Mouse (Mus musculus): Measurements from ENCODE around the gene Sh3bgrl2.

Sh3bgrl2 gene

DNA sequence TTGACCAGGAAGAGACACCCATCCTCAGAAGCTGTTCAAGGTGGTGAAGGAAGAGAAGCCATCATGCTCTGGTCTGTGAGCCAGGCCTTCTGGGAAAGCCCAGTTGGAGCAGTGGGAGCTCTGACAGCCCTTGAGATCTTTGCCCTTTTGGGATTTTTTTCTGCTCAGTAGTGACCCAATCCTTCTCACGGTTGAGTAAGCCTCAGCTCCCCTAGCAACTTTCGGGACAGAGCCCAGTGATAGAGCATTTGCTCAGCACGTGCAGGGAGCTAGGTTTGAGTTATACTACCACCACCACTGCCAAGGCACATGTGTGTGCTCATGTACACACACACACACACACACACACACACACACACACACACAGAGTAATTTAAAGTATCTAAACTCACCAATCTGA is 131.5 kb downstream of the Sh3bgrl2 start:
- no peak for DNase-seq (ENCODE audit: low spot score)

DNA sequence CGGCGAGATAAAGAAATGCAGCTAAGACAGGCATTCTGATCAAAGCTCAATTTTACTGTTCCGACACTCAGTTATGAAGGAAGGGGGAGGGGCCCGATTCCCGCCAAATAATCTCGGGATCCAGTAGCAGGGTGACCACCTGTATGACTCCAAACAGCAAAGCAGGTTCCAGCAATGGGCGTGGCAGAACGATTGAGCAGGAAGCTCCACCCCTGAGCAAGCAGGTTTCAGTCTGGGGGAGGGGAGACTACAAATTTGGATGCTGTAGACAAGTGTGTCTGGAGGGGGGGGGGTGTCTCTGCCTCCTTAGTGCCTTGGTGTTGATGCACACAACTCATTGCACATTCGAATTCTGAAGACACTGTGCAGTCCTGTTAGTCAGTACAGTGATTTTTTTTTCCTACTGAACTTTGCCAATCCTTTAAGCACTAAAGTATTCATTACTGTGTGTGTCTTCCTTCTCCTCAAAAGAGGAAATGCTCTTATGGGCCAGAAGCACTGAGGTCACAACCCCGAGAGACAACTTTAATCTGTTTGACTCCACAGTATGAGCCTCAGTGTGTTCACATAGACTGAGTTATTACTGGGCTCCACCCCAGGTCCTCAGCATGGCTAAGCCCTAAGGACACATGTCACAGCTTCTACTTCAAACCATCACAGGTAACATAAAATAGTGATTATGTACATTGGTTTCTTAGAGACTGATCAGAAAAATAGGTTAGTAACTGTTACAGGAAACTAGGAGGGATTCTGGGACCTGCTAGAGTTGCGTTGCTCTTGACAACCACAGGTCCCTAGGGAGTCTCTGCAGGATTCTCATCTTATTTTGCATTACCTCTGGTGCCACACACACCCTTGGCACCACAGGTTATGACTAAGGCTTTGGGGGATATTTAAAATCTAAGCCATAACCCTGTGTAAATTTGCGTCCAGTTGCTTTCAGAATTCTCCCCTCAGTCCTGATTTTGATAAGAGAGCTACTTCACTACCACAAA is 133.8 kb downstream of the Sh3bgrl2 start:
- DNase-seq (ENCODE audit: low spot score) = no peak

DNA sequence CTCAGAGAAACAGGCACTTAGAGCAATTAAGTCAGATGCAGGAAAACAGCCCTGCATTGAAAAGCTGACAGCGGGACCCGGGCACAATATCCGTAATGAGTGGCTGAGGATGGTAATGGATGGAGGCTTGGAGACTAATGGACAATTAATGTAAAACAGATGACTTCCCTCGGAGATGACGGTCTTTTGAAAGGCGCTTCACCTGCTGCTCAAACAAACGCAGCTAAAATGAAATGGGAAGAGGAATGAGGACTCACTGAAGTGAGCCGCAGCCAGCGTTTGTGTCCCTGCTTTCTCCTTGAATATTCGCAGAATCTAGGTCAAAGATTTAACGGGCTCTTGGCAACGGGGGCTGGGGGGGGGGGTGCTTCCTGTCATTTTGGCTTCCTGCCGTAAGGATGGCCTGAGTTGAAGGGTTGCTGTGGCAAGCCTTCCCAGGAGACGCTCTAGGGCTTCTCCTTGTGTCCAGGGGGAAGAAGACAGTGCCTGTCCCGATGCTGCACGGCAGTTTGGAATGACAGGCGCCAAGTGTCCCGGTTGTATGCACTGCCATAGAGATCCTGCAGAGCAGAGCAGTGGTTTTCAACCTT is 138.5 kb downstream of the Sh3bgrl2 start:
- DNase-seq (ENCODE audit: low spot score) = peak; percentile 70

DNA sequence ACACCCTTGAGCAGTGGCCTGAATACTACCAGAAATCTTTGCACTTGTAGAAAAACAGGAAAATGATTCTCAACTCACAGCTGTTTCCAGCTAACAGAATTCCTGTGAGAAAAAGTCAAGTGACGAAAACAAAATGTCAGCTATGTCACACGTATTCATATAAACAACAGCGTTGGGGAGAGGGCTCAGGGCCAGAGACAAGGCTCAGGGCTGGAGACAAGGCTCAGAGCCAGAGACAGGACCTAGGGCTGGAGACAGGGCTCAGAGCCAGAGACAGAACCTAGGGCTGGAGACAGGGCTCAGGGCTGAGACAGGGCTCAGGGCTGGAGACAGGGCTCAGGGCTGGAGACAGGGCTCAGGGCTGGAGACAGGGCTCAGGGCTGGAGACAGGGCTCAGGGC is 139.8 kb downstream of the Sh3bgrl2 start:
- no peak for DNase-seq (ENCODE audit: low spot score)
